Comparison of ENCODE assay signal across 13 mouse cellular contexts in the genomic region with DNA sequence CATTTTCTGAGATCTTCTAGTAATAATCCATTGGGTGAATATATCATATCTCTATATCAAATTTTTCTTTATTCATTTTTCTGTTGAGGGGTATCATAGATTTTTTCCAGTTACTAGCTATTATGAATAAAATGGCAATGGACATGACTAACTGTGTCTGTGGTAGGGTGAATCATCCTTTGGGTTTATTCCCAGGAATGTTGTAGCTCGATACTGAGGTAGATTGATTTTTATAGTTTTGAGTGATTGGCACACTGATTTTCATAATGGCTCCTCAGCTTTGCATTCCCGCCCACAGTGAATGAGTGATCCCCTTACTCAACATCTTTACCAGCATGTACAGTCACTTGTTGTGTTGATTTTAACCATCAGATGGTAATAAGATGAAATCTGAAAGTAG.
"Had no signal": no experiment of that assay in that cellular context is flagged by ENCODE, and none has a peak within 500 bp of the region (broad histone marks: within the 10 kb centered on the region; RNA-seq: fewer than 3 reads in every experiment).

No protein-coding gene starts in this region.

- DNase-seq: gastrocnemius, adult 2 months; gastrocnemius, postnatal 10 days; gastrocnemius, postnatal 25 days; heart, adult 18-20 months; heart, postnatal 10 days; heart, postnatal 4 days; kidney, adult 2 months; kidney, adult 9 months; kidney, postnatal 14 days; kidney, postnatal 36 days; layer of hippocampus, adult 9-11 months; layer of hippocampus, postnatal 36 days; left cerebral cortex, postnatal 4 days had no signal
